Mouse (Mus musculus): ENCODE data around the gene Rhobtb1.

Rhobtb1 gene

GRCm38 (mm10) chr10:69151045-69151444 lies at the start of gene Rhobtb1:
Gene Rhobtb1 (plus strand): TSS chr10:69151434.
- DNase-seq (ENCODE audit: extremely low spot score, low read depth, low spot score): no peak

- no peak for DNase-seq (ENCODE audit: extremely low spot score, low read depth, low spot score)
Measured at GRCm38 (mm10) chr10:69101988-69102387, 49.2 kb upstream of the Rhobtb1 start.

- no peak for DNase-seq (ENCODE audit: extremely low spot score, low read depth, low spot score)
Measured at GRCm38 (mm10) chr10:69104143-69104882, 46.9 kb upstream of the Rhobtb1 start.

- DNase-seq (ENCODE audit: extremely low spot score, low read depth, low spot score): no peak
Measured at GRCm38 (mm10) chr10:69104883-69105225, 46.4 kb upstream of the Rhobtb1 start.

GRCm38 (mm10) chr10:69106796-69107195 lies 44.4 kb upstream of the Rhobtb1 start:
- no peak for DNase-seq (ENCODE audit: extremely low spot score, low read depth, low spot score)

- no peak for DNase-seq (ENCODE audit: extremely low spot score, low read depth, low spot score)
Measured at GRCm38 (mm10) chr10:69107253-69107652, 44.0 kb upstream of the Rhobtb1 start.

- DNase-seq (ENCODE audit: extremely low spot score, low read depth, low spot score): no peak
Measured at GRCm38 (mm10) chr10:69114384-69114783, 36.9 kb upstream of the Rhobtb1 start.

- DNase-seq (ENCODE audit: extremely low spot score, low read depth, low spot score): no peak
Measured at GRCm38 (mm10) chr10:69117996-69118395, 33.2 kb upstream of the Rhobtb1 start.

- DNase-seq (ENCODE audit: extremely low spot score, low read depth, low spot score): no peak
Measured at GRCm38 (mm10) chr10:69118893-69119292, 32.3 kb upstream of the Rhobtb1 start.

GRCm38 (mm10) chr10:69119456-69119855 lies 31.8 kb upstream of the Rhobtb1 start:
- no peak for DNase-seq (ENCODE audit: extremely low spot score, low read depth, low spot score)

- DNase-seq (ENCODE audit: extremely low spot score, low read depth, low spot score): no peak
Measured at GRCm38 (mm10) chr10:69126546-69126945, 24.7 kb upstream of the Rhobtb1 start.

- DNase-seq (ENCODE audit: extremely low spot score, low read depth, low spot score): no peak
Measured at GRCm38 (mm10) chr10:69128531-69128930, 22.7 kb upstream of the Rhobtb1 start.

- DNase-seq (ENCODE audit: extremely low spot score, low read depth, low spot score): no peak
Measured at GRCm38 (mm10) chr10:69130613-69131012, 20.6 kb upstream of the Rhobtb1 start.

- DNase-seq (ENCODE audit: extremely low spot score, low read depth, low spot score): no peak
Measured at GRCm38 (mm10) chr10:69134356-69134755, 16.9 kb upstream of the Rhobtb1 start.

GRCm38 (mm10) chr10:69136241-69136828 lies 14.9 kb upstream of the Rhobtb1 start:
- DNase-seq (ENCODE audit: extremely low spot score, low read depth, low spot score): no peak

- DNase-seq (ENCODE audit: extremely low spot score, low read depth, low spot score): no peak
Measured at GRCm38 (mm10) chr10:69149252-69149651, 2.0 kb upstream of the Rhobtb1 start.

- no peak for DNase-seq (ENCODE audit: extremely low spot score, low read depth, low spot score)
Measured at GRCm38 (mm10) chr10:69152971-69153370, 1.7 kb downstream of the Rhobtb1 start.

- no peak for DNase-seq (ENCODE audit: extremely low spot score, low read depth, low spot score)
Measured at GRCm38 (mm10) chr10:69155428-69156175, 4.4 kb downstream of the Rhobtb1 start.

- no peak for DNase-seq (ENCODE audit: extremely low spot score, low read depth, low spot score)
Measured at GRCm38 (mm10) chr10:69156462-69156861, 5.2 kb downstream of the Rhobtb1 start.

- no peak for DNase-seq (ENCODE audit: extremely low spot score, low read depth, low spot score)
Measured at GRCm38 (mm10) chr10:69157471-69157870, 6.2 kb downstream of the Rhobtb1 start.

GRCm38 (mm10) chr10:69160877-69161276 lies 9.6 kb downstream of the Rhobtb1 start:
- DNase-seq (ENCODE audit: extremely low spot score, low read depth, low spot score): no peak

- DNase-seq (ENCODE audit: extremely low spot score, low read depth, low spot score): no peak
Measured at GRCm38 (mm10) chr10:69161503-69161902, 10.3 kb downstream of the Rhobtb1 start.

Measured in hindlimb bud, embryonic 11.5 days (tissue).